In the genomic region with DNA sequence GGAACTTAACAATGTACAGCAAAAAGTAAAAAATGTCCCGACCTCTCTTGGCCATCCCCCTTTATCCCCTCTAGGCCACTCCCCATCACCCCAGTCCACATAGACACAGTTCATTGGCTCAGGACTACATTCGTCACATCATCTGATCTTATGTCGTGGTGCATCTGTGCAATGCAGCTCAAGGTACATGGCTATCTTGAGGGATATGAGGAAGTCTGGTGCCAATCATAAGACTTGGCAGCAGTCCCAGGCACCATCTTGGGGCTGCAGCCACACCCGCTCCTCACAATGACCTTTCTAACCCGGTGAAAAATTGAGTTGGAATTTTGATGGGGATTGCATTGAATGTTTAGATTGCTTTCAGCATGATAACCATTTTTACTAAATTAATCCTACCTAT, we compare ENCODE assay signal across 33 mouse cellular contexts.
"Had no signal": no experiment of that assay in that cellular context is flagged by ENCODE, and none has a peak within 500 bp of the region (broad histone marks: within the 10 kb centered on the region; RNA-seq: fewer than 3 reads in every experiment).

No protein-coding gene starts in this region.

- H3K36me3 ChIP-seq: heart, embryonic 12.5 days; heart, embryonic 13.5 days; heart, embryonic 15.5 days; hindbrain, embryonic 10.5 days; hindbrain, embryonic 12.5 days; hindbrain, embryonic 13.5 days; hindbrain, embryonic 15.5 days; intestine, embryonic 15.5 days; kidney, embryonic 15.5 days had no signal

- H3K9me3 ChIP-seq: heart, embryonic 12.5 days; heart, embryonic 13.5 days; heart, embryonic 15.5 days; hindbrain, embryonic 10.5 days; hindbrain, embryonic 12.5 days; hindbrain, embryonic 13.5 days; hindbrain, embryonic 15.5 days; intestine, embryonic 15.5 days; kidney, embryonic 15.5 days had no signal

- DNase-seq: heart, postnatal 10 days; heart, postnatal 36 days; heart, postnatal 4 days; kidney, adult 11 months; kidney, adult 18-20 months; kidney, adult 2 months; kidney, adult 8-10 months; kidney, adult 9 months; kidney, postnatal 10 days; kidney, postnatal 14 days; kidney, postnatal 25 days; kidney, postnatal 36 days; kidney, postnatal 4 days; layer of hippocampus, adult 9-11 months; layer of hippocampus, postnatal 36 days had no signal

- H3K9ac ChIP-seq: heart, embryonic 12.5 days; heart, embryonic 13.5 days; heart, embryonic 15.5 days; hindbrain, embryonic 12.5 days; hindbrain, embryonic 13.5 days; hindbrain, embryonic 14.5 days; hindbrain, embryonic 15.5 days; intestine, embryonic 15.5 days; kidney, embryonic 15.5 days had no signal

- H3K27me3 ChIP-seq: heart, embryonic 12.5 days; heart, embryonic 13.5 days; heart, embryonic 15.5 days; hindbrain, embryonic 12.5 days; hindbrain, embryonic 13.5 days; hindbrain, embryonic 15.5 days; intestine, embryonic 15.5 days; kidney, embryonic 15.5 days had no signal

- H3K4me1 ChIP-seq: heart, embryonic 12.5 days; heart, embryonic 13.5 days; heart, embryonic 15.5 days; hindbrain, embryonic 10.5 days; hindbrain, embryonic 12.5 days; hindbrain, embryonic 13.5 days; hindbrain, embryonic 15.5 days; intestine, embryonic 15.5 days; kidney, embryonic 15.5 days had no signal

- H3K27ac ChIP-seq: heart, embryonic 13.5 days; heart, embryonic 15.5 days; hindbrain, embryonic 10.5 days; hindbrain, embryonic 12.5 days; hindbrain, embryonic 13.5 days; hindbrain, embryonic 14.5 days; hindbrain, embryonic 15.5 days; hindbrain, postnatal 0 days; intestine, embryonic 15.5 days; kidney, embryonic 15.5 days; kidney, postnatal 0 days; layer of hippocampus, adult 2 months; left cerebral cortex, adult 2 months had no signal

- H3K4me3 ChIP-seq: heart, embryonic 12.5 days; heart, embryonic 13.5 days; heart, embryonic 15.5 days; hindbrain, embryonic 10.5 days; hindbrain, embryonic 12.5 days; hindbrain, embryonic 13.5 days; hindbrain, embryonic 15.5 days; intestine, embryonic 15.5 days; kidney, embryonic 15.5 days; layer of hippocampus, adult 2 months; left cerebral cortex, adult 2 months had no signal

- ATAC-seq: hindbrain, embryonic 16.5 days; hindbrain, postnatal 0 days; inflammation-experienced regulatory T-cells, adult 6 months; intestine, embryonic 15.5 days; intestine, embryonic 16.5 days; intestine, postnatal 0 days had no signal
